Mouse (Mus musculus) heart, embryonic 12.5 days (tissue): ENCODE data around the gene Rplp0. TPM values are rescaled to one million over a fixed set of nuclear protein-coding genes. Genes with fewer than 3 reads are reported as not detected.

Experiments used
- ATAC-seq: fragments of 200-750 bp; cut with Nextera tagmentation; 2 replicates; pipeline ENCODE4 v1.8.0; 2017; ENCODE audit warnings: moderate TSS enrichment, moderate library complexity; ENCODE audit not compliant: insufficient number of reproducible peaks, low FRiP score
- H3K27ac ChIP-seq: fragments of 300-500 bp; sonication (generic); 2 replicates; pipeline ENCODE4 v1.5.1; 2016; ENCODE audit warnings: mild to moderate bottlenecking, moderate library complexity; ENCODE audit not compliant: poor library complexity, severe bottlenecking
- H3K27me3 ChIP-seq: fragments of 300-500 bp; sonication (generic); replicated peaks from 2 replicates; pipeline ENCODE4 v1.6.1; 2016; ENCODE audit warnings: mild to moderate bottlenecking, moderate library complexity
- H3K36me3 ChIP-seq: fragments of 300-500 bp; sonication (generic); 2 replicates; pipeline ENCODE4 v1.6.1; 2016; ENCODE audit warnings: mild to moderate bottlenecking, moderate library complexity
- H3K4me1 ChIP-seq: fragments of 300-500 bp; sonication (generic); replicated peaks from 2 replicates; pipeline ENCODE4 v1.6.1; 2016; ENCODE audit warnings: mild to moderate bottlenecking
- H3K4me2 ChIP-seq: fragments of 300-500 bp; sonication (generic); 2 replicates; pipeline ENCODE4 v1.6.1; 2016; ENCODE audit warnings: mild to moderate bottlenecking, moderate library complexity
- H3K4me3 ChIP-seq: fragments of 300-500 bp; sonication (generic); 2 replicates; pipeline ENCODE4 v1.5.1; 2016; ENCODE audit warnings: mild to moderate bottlenecking
- H3K9ac ChIP-seq: fragments of 300-500 bp; sonication (generic); 2 replicates; pipeline ENCODE4 v1.6.1; 2016; ENCODE audit warnings: mild to moderate bottlenecking, moderate library complexity
- H3K9me3 ChIP-seq: fragments of 300-500 bp; sonication (generic); replicated peaks from 2 replicates; pipeline ENCODE4 v1.6.1; 2016; ENCODE audit warnings: mild to moderate bottlenecking, moderate library complexity
- WGBS: fragments of 180-500 bp; shearing (Covaris S2); methylation state at CpG from one replicate; pipeline ENCODE4 v1.1.7; 2016; 5-methylcytosine and 5-hydroxymethylcytosine counted together
- polyA plus RNA-seq: library from polyadenylated mRNA; unstranded; fragments of >200 nt; fragmentation: Nextera tagmentation; extraction: Ambion mirVana; gene quantifications from 2 replicates; pipeline ENCODE4 v1.2.1, GENCODE M21; 2016

Gene Rplp0
- polyA plus RNA-seq, 1 experiment from 2014 or later = 971 TPM

GRCm38 (mm10) chr5:115528128-115528527, 31.1 kb upstream of the Rplp0 start:
- ATAC-seq = no peak
- H3K36me3 ChIP-seq = 0 out of 2 replicates have a peak, but pooled peaks cover 3% of the 10 kb centered on the region
- no peak overlapping the region for H3K4me3 ChIP-seq
- 69% methylated on average over 5 of the region's 5 CpGs for WGBS
- no peak overlapping the region for H3K4me2 ChIP-seq
- peaks cover 82% of the 10 kb centered on the region for H3K4me1 ChIP-seq
- no peaks in the 10 kb centered on the region for H3K27me3 ChIP-seq
- H3K27ac ChIP-seq = no peak overlapping the region
- no peak overlapping the region for H3K9ac ChIP-seq
- no peaks in the 10 kb centered on the region for H3K9me3 ChIP-seq

DNA sequence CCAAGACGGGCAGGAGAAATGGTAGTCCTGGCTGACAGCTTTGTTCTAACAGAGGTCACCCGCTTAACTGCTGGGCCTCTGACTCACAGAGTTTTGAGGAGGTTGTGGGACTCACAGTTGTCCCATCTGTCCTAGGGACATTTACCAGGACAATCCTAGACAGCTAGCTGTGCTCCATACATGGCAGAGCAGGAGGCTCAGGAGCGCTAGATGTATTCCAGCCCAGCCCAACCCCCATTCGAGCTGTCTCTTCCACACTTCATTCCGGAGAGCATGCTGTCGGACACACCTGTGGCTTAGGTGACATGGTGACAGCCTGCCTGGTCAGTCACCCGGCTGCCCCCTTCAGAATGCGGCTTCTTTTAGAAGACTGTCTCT, 29.9 kb upstream of the Rplp0 start:
- no peak for ATAC-seq
- 30% methylated on average over 8 of the region's 8 CpGs for WGBS
- Histone ChIP-seq H3K36me3 (0 out of 2 replicates have a peak, but pooled peaks cover 3% of the 10 kb centered on the region), H3K4me3 (no peak overlapping the region), H3K27ac (peak overlapping the region; percentile 85), H3K9ac (peak overlapping the region; percentile 4), H3K27me3 (no peaks in the 10 kb centered on the region), H3K9me3 (no peaks in the 10 kb centered on the region), H3K4me1 (peaks cover 82% of the 10 kb centered on the region), H3K4me2 (peak overlapping the region; percentile 38; the same call in 1 of the 2 replicates)

DNA sequence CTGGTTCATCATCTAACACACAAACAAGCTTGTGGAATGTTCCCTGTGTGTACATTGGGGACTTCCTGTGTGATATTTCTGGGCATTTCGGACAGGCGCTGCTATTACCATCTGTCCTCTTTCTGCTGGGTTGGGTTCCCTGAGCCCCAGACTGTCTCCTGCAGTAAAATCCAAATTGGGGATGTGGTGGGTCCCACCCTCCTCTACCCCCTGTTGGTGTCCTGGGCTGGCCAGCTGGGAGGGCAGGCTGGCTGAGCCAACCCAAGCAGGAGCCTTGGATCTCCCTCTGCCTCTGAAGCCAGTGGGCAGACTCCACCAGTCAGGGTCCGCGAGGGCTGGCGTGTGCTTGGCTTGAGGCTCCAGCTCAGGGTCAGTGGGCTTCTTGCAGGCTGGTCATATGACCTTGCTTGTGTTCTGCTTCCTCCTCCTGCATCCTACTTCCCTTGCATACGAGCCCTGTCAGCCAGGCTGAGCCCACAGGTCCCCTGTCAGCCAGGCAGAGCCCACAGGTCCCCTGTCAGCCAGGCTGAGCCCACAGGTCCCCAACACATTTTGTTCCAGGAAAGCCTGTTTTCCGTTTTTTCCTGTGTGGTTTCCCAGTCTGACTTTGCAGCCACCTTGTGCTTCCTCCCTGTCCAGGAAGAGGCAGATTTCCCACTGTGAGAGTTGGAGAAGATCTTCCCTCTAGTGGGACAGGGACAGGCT, 29.4 kb upstream of the Rplp0 start:
- WGBS = 42% methylated on average over 7 of the region's 7 CpGs
- 0 out of 2 replicates have a peak, but pooled peaks cover 3% of the 10 kb centered on the region for H3K36me3 ChIP-seq
- no peaks in the 10 kb centered on the region for H3K9me3 ChIP-seq
- H3K9ac ChIP-seq = peak overlapping the region; percentile 4
- H3K27me3 ChIP-seq = no peaks in the 10 kb centered on the region
- peak overlapping the region; percentile 38; the same call in 1 of the 2 replicates for H3K4me2 ChIP-seq
- H3K27ac ChIP-seq = peak overlapping the region; percentile 85
- no peak for ATAC-seq
- peaks cover 82% of the 10 kb centered on the region for H3K4me1 ChIP-seq
- H3K4me3 ChIP-seq = no peak overlapping the region

DNA sequence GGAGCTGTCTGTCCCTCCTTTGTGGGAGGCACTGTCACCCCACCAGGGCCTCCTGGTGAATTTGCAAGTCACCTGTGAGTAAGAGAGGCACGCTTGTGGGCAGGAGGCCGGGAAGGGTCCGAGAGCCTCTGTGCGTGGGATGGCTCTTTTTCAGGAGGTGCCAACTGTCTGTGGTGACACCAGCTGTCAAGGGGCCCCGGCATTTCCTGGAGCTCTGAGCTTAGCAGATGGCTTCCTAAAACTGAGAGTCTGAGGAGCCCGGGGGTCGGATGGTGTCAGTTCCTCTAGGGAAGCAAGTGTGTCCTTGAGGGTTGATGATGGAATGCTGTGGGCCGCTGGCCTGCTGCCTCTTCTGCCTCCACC, 28.8 kb upstream of the Rplp0 start:
- 0 out of 2 replicates have a peak, but pooled peaks cover 3% of the 10 kb centered on the region for H3K36me3 ChIP-seq
- peak overlapping the region; percentile 38; the same call in 1 of the 2 replicates for H3K4me2 ChIP-seq
- H3K9me3 ChIP-seq = no peaks in the 10 kb centered on the region
- H3K27ac ChIP-seq = peak overlapping the region; percentile 85; the same call in 1 of the 2 replicates
- peak overlapping the region; percentile 4; the same call in 1 of the 2 replicates for H3K9ac ChIP-seq
- H3K27me3 ChIP-seq = no peaks in the 10 kb centered on the region
- H3K4me3 ChIP-seq = no peak overlapping the region
- ATAC-seq = no peak
- peaks cover 82% of the 10 kb centered on the region for H3K4me1 ChIP-seq
- 46% methylated on average over 8 of the region's 8 CpGs for WGBS

- Histone ChIP-seq H3K4me3 (0 out of 2 replicates have a peak overlapping the region, but pooled peaks have one; percentile 5), H3K4me2 (peak overlapping the region; percentile 45), H3K9ac (peak overlapping the region; percentile 59)
Observed at GRCm38 (mm10) chr5:115531671-115532270, 27.5 kb upstream of the Rplp0 start.

GRCm38 (mm10) chr5:115534290-115534731, 25.0 kb upstream of the Rplp0 start:
- peaks cover 86% of the 10 kb centered on the region for H3K4me1 ChIP-seq
- ATAC-seq = 0 out of 2 replicates have a peak, but pooled peaks have one; percentile 3

More at GRCm38 (mm10) chr5:115531671-115532270, 27.5 kb upstream of the Rplp0 start:
- H3K27me3 ChIP-seq = no peaks in the 10 kb centered on the region
- H3K4me1 ChIP-seq = peaks cover 80% of the 10 kb centered on the region
- no peaks in the 10 kb centered on the region for H3K9me3 ChIP-seq
- WGBS = 24% methylated on average over 18 of the region's 18 CpGs
- peak overlapping the region; percentile 85 for H3K27ac ChIP-seq
- no peaks in the 10 kb centered on the region for H3K36me3 ChIP-seq
- peak; percentile 65 for ATAC-seq

DNA sequence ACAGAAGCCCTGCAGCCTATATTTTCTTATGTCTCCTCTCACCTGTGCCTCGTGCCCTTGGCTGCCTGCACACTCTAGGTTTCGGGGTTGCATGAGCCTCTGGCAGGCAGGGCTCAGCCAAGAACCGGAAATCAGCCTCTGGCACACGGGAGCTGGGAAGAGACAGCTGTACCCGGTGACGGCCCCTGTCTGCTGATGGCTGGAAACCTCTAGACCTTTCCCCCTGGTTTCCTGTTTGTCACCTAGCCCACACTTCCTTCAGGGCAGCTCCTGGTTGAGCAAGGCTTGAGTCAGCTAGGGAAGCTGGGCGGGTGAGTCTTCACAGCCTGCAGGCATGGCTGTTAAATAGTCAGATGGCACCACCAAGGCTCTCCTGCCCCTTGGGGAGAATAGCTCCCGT, 24.4 kb upstream of the Rplp0 start:
- Histone ChIP-seq H3K36me3 (no peaks in the 10 kb centered on the region), H3K9ac (0 out of 2 replicates have a peak overlapping the region, but pooled peaks have one; percentile 59), H3K27ac (peak overlapping the region; percentile 71), H3K9me3 (no peaks in the 10 kb centered on the region), H3K4me1 (peaks cover 81% of the 10 kb centered on the region), H3K27me3 (no peaks in the 10 kb centered on the region), H3K4me3 (no peak overlapping the region), H3K4me2 (peak overlapping the region; percentile 57)
- 29% methylated on average over 8 of the region's 8 CpGs for WGBS
- ATAC-seq = no peak

More at GRCm38 (mm10) chr5:115534290-115534731, 25.0 kb upstream of the Rplp0 start:
- no peaks in the 10 kb centered on the region for H3K36me3 ChIP-seq
- H3K4me3 ChIP-seq = no peak overlapping the region
- H3K9ac ChIP-seq = peak overlapping the region; percentile 59
- H3K4me2 ChIP-seq = peak overlapping the region; percentile 57
- 5% methylated on average over 16 of the region's 16 CpGs for WGBS
- H3K9me3 ChIP-seq = no peaks in the 10 kb centered on the region
- H3K27ac ChIP-seq = peak overlapping the region; percentile 71
- H3K27me3 ChIP-seq = no peaks in the 10 kb centered on the region

DNA sequence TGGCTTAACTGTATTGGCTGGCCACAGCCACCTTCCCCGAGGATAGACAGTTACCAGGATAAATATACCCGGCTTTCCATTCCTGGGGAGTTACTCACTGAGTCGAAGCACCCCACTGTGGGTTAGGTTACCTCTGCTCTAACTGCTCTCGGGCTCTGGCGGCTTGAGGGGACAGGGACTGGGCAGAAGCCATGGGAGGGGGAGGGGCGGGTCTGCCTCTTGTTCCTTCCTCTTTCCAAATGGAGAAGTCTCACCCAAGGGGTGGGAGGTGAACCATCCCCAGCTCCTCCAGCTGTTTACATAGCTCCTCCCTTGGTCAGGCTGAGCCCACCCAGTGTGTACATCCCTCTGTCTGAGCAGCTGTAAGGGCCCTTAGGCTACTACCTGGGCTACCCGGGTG, 23.6 kb upstream of the Rplp0 start:
- H3K4me1 ChIP-seq = peaks cover 73% of the 10 kb centered on the region
- 23% methylated on average over 7 of the region's 7 CpGs for WGBS
- no peak overlapping the region for H3K4me2 ChIP-seq
- H3K4me3 ChIP-seq = no peak overlapping the region
- 0 out of 2 replicates have a peak overlapping the region, but pooled peaks have one; percentile 29 for H3K9ac ChIP-seq
- H3K27me3 ChIP-seq = no peaks in the 10 kb centered on the region
- no peaks in the 10 kb centered on the region for H3K9me3 ChIP-seq
- peak overlapping the region; percentile 28; the same call in 1 of the 2 replicates for H3K27ac ChIP-seq
- no peaks in the 10 kb centered on the region for H3K36me3 ChIP-seq
- no peak for ATAC-seq

GRCm38 (mm10) chr5:115538017-115538692, 21.1 kb upstream of the Rplp0 start:
- Histone ChIP-seq H3K4me1 (peaks cover 60% of the 10 kb centered on the region), H3K36me3 (no peaks in the 10 kb centered on the region), H3K9me3 (no peaks in the 10 kb centered on the region), H3K27ac (no peak overlapping the region), H3K4me2 (peak overlapping the region; percentile 36; the same call in 1 of the 2 replicates), H3K9ac (peak overlapping the region; percentile 23; the same call in 1 of the 2 replicates), H3K4me3 (no peak overlapping the region), H3K27me3 (no peaks in the 10 kb centered on the region)
- no peak for ATAC-seq
- 66% methylated on average over 13 of the region's 13 CpGs for WGBS

GRCm38 (mm10) chr5:115538693-115539043, 20.6 kb upstream of the Rplp0 start:
- no peak overlapping the region for H3K4me3 ChIP-seq
- no peaks in the 10 kb centered on the region for H3K27me3 ChIP-seq
- WGBS = 2% methylated on average over 12 of the region's 12 CpGs
- peak overlapping the region; percentile 36; the same call in 1 of the 2 replicates for H3K4me2 ChIP-seq
- no peaks in the 10 kb centered on the region for H3K9me3 ChIP-seq
- H3K36me3 ChIP-seq = no peaks in the 10 kb centered on the region
- H3K27ac ChIP-seq = no peak overlapping the region
- peak; percentile 68 for ATAC-seq
- peak overlapping the region; percentile 23; the same call in 1 of the 2 replicates for H3K9ac ChIP-seq
- peaks cover 60% of the 10 kb centered on the region for H3K4me1 ChIP-seq
